In the genomic region with DNA sequence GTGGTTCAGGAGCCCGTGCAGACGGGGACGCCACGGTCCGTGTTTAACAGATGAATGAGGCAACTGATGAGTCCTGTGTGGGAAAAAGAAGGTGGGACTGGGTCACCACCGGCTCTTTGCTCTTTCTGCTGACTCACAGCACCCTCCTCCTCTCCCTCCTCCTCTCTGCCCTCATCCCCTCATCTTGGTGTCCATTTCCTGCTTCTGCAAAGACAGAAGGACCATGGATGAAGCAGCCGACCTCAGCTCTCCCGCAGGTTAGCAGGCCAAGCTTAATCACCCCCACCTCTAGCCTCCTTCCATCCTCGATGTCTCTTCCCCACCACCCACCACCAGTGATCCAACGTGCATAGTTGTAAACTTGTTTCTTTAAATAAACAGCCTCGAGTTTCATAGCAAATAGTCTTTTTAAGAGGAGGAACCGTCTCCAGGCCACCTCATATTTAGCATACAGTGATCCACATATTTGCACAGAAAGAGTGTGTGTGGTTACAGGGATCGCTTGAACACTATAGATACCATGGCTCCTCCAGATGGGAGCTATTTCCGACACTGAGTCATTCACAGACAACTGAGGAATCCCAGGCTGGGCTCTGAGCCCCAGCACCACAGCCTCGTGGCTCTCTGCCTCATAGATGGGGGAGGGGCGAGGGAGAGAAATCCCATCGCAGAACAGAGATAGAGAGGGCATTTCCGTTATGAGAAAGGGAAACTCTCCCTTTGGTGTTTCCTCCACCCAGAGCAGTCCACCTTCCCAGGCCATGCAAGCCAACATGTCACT, we compare ENCODE assay signal across 8 mouse cellular contexts. TPM values are rescaled to one million over a fixed set of nuclear protein-coding genes. Genes with fewer than 3 reads are reported as not detected.
A peak's percentile ranks its signal among the peaks of the same experiment; 100 is the strongest.
DNase-seq lines count a peak whose midpoint lies in the region; ATAC-seq and TF ChIP-seq lines count a peak whose summit lies in the region.

No protein-coding gene starts in this region.

- peak; percentile 83 for ATAC-seq in heart, embryonic 16.5 days (replicated peaks; ENCODE audit: extremely low read depth, insufficient read depth, low FRiP score)
- peak; percentile 96 for ATAC-seq in lung, embryonic 14.5 days (ENCODE audit: insufficient read depth)

- H3K27me3 ChIP-seq in kidney, adult 2 months (replicated peaks; ENCODE audit: control insufficient read depth, insufficient read depth, low read length): no peaks in the 10 kb centered on the region
- H3K27me3 ChIP-seq in heart, embryonic 16.5 days (ENCODE audit: control insufficient read depth, insufficient read depth, low read length): no peaks in the 10 kb centered on the region
- H3K27me3 ChIP-seq in lung, embryonic 14.5 days (ENCODE audit: insufficient read depth, low read length): no peaks in the 10 kb centered on the region

- no peaks in the 10 kb centered on the region for H3K36me3 ChIP-seq in kidney, adult 2 months (ENCODE audit: control insufficient read depth, insufficient read depth, low read length)
- H3K36me3 ChIP-seq in heart, embryonic 16.5 days (ENCODE audit: control insufficient read depth, insufficient read depth): no peaks in the 10 kb centered on the region
- peaks cover 6% of the 10 kb centered on the region; the same call in 1 of the 2 replicates for H3K36me3 ChIP-seq in lung, embryonic 14.5 days (ENCODE audit: insufficient read depth)

- H3K9me3 ChIP-seq in heart, embryonic 16.5 days (replicated peaks; ENCODE audit: control insufficient read depth, low read length): no peaks in the 10 kb centered on the region
- no peaks in the 10 kb centered on the region for H3K9me3 ChIP-seq in lung, embryonic 14.5 days (ENCODE audit: low read depth, low read length)

- H3K4me3 ChIP-seq in kidney, adult 2 months (ENCODE audit: insufficient read depth, low read depth, low read length): no peak overlapping the region
- H3K4me3 ChIP-seq in heart, embryonic 16.5 days (ENCODE audit: low read length): no peak overlapping the region
- H3K4me3 ChIP-seq in lung, embryonic 14.5 days (ENCODE audit: low read depth, low read length): no peak overlapping the region

- TF ChIP-seq CTCF in kidney, adult 2 months (conservative IDR thresholded peaks at IDR 0.05; ENCODE audit: insufficient read depth, insufficient read length, low read depth, low read length): no peak
- TF ChIP-seq CTCF in lung, embryonic 14.5 days (IDR thresholded peaks at IDR 0.05; ENCODE audit: low read depth): no peak

- peak overlapping the region; percentile 31 for H3K4me2 ChIP-seq in heart, embryonic 16.5 days (ENCODE audit: low read depth, low read length)
- H3K4me2 ChIP-seq in lung, embryonic 14.5 days: peak overlapping the region; percentile 25; the same call in 1 of the 2 replicates

- TF ChIP-seq POLR2A in kidney, adult 2 months (IDR thresholded peaks at IDR 0.05; ENCODE audit: low read depth, low read length): no peak

- no peak overlapping the region for H3K27ac ChIP-seq in kidney, adult 2 months (ENCODE audit: insufficient read depth, low read depth, low read length)
- H3K27ac ChIP-seq in heart, embryonic 16.5 days (ENCODE audit: low read length): peak overlapping the region; percentile 69
- peak overlapping the region; percentile 91 for H3K27ac ChIP-seq in lung, embryonic 14.5 days (ENCODE audit: low read depth)

- DNase-seq in kidney, adult 2 months: peak; percentile 29
- no peak for DNase-seq in kidney, adult 8-10 months
- DNase-seq in cerebellum, postnatal 25 days: peak; percentile 60 to 77
- DNase-seq in lung, embryonic 14.5 days: peak; percentile 97
- DNase-seq in yolk sac, embryonic 10.5 days (ENCODE audit: low spot score): peak; percentile 47
- DNase-seq in neural tube, embryonic 10.5 days (ENCODE audit: extremely low spot score, low spot score): no peak
- no peak for DNase-seq in adrenal gland, postnatal 10 days

- no peaks in the 10 kb centered on the region for H3K4me1 ChIP-seq in kidney, adult 2 months (ENCODE audit: control insufficient read depth, insufficient read depth, low read length)
- peaks cover 26% of the 10 kb centered on the region for H3K4me1 ChIP-seq in heart, embryonic 16.5 days (ENCODE audit: control insufficient read depth, insufficient read depth, low read length)
- peaks cover 34% of the 10 kb centered on the region for H3K4me1 ChIP-seq in lung, embryonic 14.5 days (ENCODE audit: insufficient read depth)

- 67% methylated on average over 18 of the region's 18 CpGs for WGBS in kidney, adult 2 months
- WGBS in heart, embryonic 16.5 days: 42% methylated on average over 18 of the region's 18 CpGs
- 31% methylated on average over 18 of the region's 18 CpGs for WGBS in lung, embryonic 14.5 days

- no peak overlapping the region for H3K9ac ChIP-seq in heart, embryonic 16.5 days (ENCODE audit: low read length)
- H3K9ac ChIP-seq in lung, embryonic 14.5 days: no peak overlapping the region

RNA-seq across cellular contexts. Expression of a gene that starts 58.6 kb away (rescaled TPM):
- polyA plus RNA-seq in kidney, adult 2 months (2012; rRNA removed): 11.8 and 15.5 TPM in 2 replicates
- 2.8 TPM in 2 replicates for polyA plus RNA-seq in heart, embryonic 16.5 days (2015; fragmentation: Nextera tagmentation; extraction: Ambion mirVana)
- 12.2 TPM in 2 replicates for polyA plus RNA-seq in lung, embryonic 14.5 days (2014; fragmentation: Nextera tagmentation; extraction: Ambion mirVana)
- 10 to 100 TPM; 23.2 to 36.0 TPM for total RNA-seq in adrenal gland, postnatal 10 days (2021)

Comparison
In these comparisons a context has a peak if more than half of its experiments do, and no peak if none do; other contexts are left out.
1. DNase-seq: peak in kidney, adult 2 months (single experiment), cerebellum, postnatal 25 days (2 of 2), lung, embryonic 14.5 days (single experiment) and yolk sac, embryonic 10.5 days (single experiment); none in kidney, adult 8-10 months (0 of 2), neural tube, embryonic 10.5 days (single experiment) and adrenal gland, postnatal 10 days (single experiment).